Mouse (Mus musculus): ENCODE results near the gene Ppp1r12b. TPM values are rescaled to one million over a fixed set of nuclear protein-coding genes. Genes with fewer than 3 reads are reported as not detected.

The Ppp1r12b gene
- total RNA-seq, 1 experiment = 5.4 TPM

DNA sequence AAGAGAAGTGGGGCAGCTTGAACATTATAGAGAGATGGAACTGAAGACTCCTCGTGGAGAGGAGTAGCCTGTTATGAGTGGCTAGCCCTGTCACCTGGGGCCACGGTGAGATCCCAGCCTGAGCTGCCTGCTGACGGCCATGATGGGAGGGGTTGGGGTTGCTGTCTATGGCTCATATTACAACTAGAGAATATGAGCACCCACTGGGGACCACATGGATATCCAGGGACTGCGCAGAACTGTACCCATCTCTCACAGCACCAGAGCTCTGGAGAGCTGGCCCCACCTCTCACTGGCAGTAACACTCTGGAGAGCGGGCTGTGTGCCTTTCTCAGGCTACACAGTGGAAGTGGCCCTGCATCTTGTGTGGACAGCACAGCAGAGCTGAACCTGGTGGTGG is 104.5 kb downstream of the Ppp1r12b start:
- in situ Hi-C loops (cut with MboI; ENCODE audit: low sequenced_read_pairs in 2 of 2, unreplicated experiment in 2 of 2) = no loop called here
- no peak for DNase-seq (ENCODE audit: low read depth, low spot score)
- TF ChIP-seq MAFK (IDR thresholded peaks at IDR 0.05; ENCODE audit: insufficient read depth, low read depth, low read length) = no peak
- TF ChIP-seq ZC3H11A (IDR thresholded peaks at IDR 0.05; ENCODE audit: borderline replicate concordance, low read depth, low read length) = no peak
- no peak for TF ChIP-seq CHD2 (IDR thresholded peaks at IDR 0.05; ENCODE audit: low read depth, low read length)
- no peak for TF ChIP-seq HCFC1 (IDR thresholded peaks at IDR 0.05; ENCODE audit: borderline replicate concordance, insufficient read depth, low read length)
- H3K9ac ChIP-seq (ENCODE audit: insufficient read depth, low read depth, low read length, poor library complexity, severe bottlenecking) = no peak overlapping the region
- H3K4me1 ChIP-seq (ENCODE audit: control insufficient read depth in 2 of 2, insufficient read depth in 2 of 2, low read length in 2 of 2, poor library complexity in 1 of 2) = no peaks in the 10 kb centered on the region
- H3K4me3 ChIP-seq (ENCODE audit: insufficient read depth in 1 of 2, low read depth in 1 of 2, low read length in 2 of 2, poor library complexity in 1 of 2, severe bottlenecking in 1 of 2) = no peak overlapping the region
- no peak overlapping the region for H3K27ac ChIP-seq (ENCODE audit: insufficient read depth, low read depth, low read length, poor library complexity, severe bottlenecking)
- H3K36me3 ChIP-seq (ENCODE audit: control insufficient read depth, insufficient read depth, low read length, poor library complexity, severe bottlenecking) = no peaks in the 10 kb centered on the region
- H3K9me3 ChIP-seq (ENCODE audit: control insufficient read depth, insufficient read depth, low read depth, low read length) = no peaks in the 10 kb centered on the region

- Histone ChIP-seq H3K27ac (ENCODE audit: insufficient read depth, low read depth, low read length, poor library complexity, severe bottlenecking) (no peak overlapping the region), H3K36me3 (ENCODE audit: control insufficient read depth, insufficient read depth, low read length, poor library complexity, severe bottlenecking) (no peaks in the 10 kb centered on the region), H3K9ac (ENCODE audit: insufficient read depth, low read depth, low read length, poor library complexity, severe bottlenecking) (no peak overlapping the region), H3K4me1 (ENCODE audit: control insufficient read depth in 2 of 2, insufficient read depth in 2 of 2, low read length in 2 of 2, poor library complexity in 1 of 2) (no peaks in the 10 kb centered on the region), H3K9me3 (ENCODE audit: control insufficient read depth, insufficient read depth, low read depth, low read length) (no peaks in the 10 kb centered on the region), H3K4me3 (ENCODE audit: insufficient read depth in 1 of 2, low read depth in 1 of 2, low read length in 2 of 2, poor library complexity in 1 of 2, severe bottlenecking in 1 of 2) (no peak overlapping the region)
- DNase-seq (ENCODE audit: low read depth, low spot score) = no peak
- TF ChIP-seq MAFK (IDR thresholded peaks at IDR 0.05; ENCODE audit: insufficient read depth, low read depth, low read length) = no peak
- no peak for TF ChIP-seq ZNF384 (IDR thresholded peaks at IDR 0.05; ENCODE audit: low read depth, low read length)
- no peak for TF ChIP-seq HCFC1 (IDR thresholded peaks at IDR 0.05; ENCODE audit: borderline replicate concordance, insufficient read depth, low read length)
- TF ChIP-seq CHD2 (IDR thresholded peaks at IDR 0.05; ENCODE audit: low read depth, low read length) = no peak
- in situ Hi-C loops (cut with MboI; ENCODE audit: low sequenced_read_pairs in 2 of 2, unreplicated experiment in 2 of 2) = no loop called here
Observed at GRCm38 (mm10) chr1:134850361-134850760, 105.4 kb downstream of the Ppp1r12b start.

- no peaks in the 10 kb centered on the region for H3K9me3 ChIP-seq (ENCODE audit: control insufficient read depth, insufficient read depth, low read depth, low read length)
- no peaks in the 10 kb centered on the region for H3K4me1 ChIP-seq (ENCODE audit: control insufficient read depth in 2 of 2, insufficient read depth in 2 of 2, low read length in 2 of 2, poor library complexity in 1 of 2)
- no peak overlapping the region for H3K9ac ChIP-seq (ENCODE audit: insufficient read depth, low read depth, low read length, poor library complexity, severe bottlenecking)
- in situ Hi-C loops (cut with MboI; ENCODE audit: low sequenced_read_pairs in 2 of 2, unreplicated experiment in 2 of 2) = no loop called here
- no peaks in the 10 kb centered on the region for H3K36me3 ChIP-seq (ENCODE audit: control insufficient read depth, insufficient read depth, low read length, poor library complexity, severe bottlenecking)
- H3K27ac ChIP-seq (ENCODE audit: insufficient read depth, low read depth, low read length, poor library complexity, severe bottlenecking) = no peak overlapping the region
- no peak overlapping the region for H3K4me3 ChIP-seq (ENCODE audit: insufficient read depth in 1 of 2, low read depth in 1 of 2, low read length in 2 of 2, poor library complexity in 1 of 2, severe bottlenecking in 1 of 2)
- no peak for DNase-seq (ENCODE audit: low read depth, low spot score)
- TF ChIP-seq HCFC1 (IDR thresholded peaks at IDR 0.05; ENCODE audit: borderline replicate concordance, insufficient read depth, low read length) = no peak
- no peak for TF ChIP-seq ZC3H11A (IDR thresholded peaks at IDR 0.05; ENCODE audit: borderline replicate concordance, low read depth, low read length)
- TF ChIP-seq ZNF384 (IDR thresholded peaks at IDR 0.05; ENCODE audit: low read depth, low read length) = no peak
- TF ChIP-seq CHD2 (IDR thresholded peaks at IDR 0.05; ENCODE audit: low read depth, low read length) = no peak
- no peak for TF ChIP-seq MAFK (IDR thresholded peaks at IDR 0.05; ENCODE audit: insufficient read depth, low read depth, low read length)
Observed at GRCm38 (mm10) chr1:134847851-134848250, 107.9 kb downstream of the Ppp1r12b start.

DNA sequence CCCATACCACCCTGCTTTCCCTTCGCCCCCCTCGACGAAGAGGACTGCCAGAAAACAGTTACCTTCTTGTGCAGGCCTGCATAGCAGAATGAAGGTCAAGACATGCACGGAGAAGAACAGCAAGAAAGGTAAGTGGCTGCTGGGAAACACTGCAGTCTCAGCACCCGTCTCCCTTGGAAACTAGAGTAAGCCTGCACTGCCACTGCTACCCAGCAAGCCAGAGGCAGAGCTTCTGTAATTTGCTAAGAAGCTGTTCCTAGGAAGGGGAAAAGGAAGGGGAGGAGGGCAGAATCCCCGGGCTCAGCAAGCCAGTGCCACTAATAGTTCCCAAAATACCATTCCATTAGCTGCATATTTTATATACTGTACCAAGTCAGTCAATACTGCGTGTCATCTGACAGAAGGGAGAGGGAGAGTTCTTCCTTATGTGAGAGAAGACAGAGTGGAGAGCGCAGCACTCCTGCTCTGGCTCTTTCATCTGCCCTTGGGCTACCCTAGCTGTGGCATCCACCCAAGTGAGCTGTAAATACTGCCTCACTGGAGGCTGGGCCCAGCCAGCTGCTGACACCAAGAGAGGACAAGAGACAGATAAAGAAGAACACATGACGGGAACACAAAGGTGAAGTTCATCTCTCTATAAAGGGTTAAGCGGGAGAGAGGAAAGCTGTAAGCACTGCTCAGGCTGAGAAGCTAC is 109.3 kb downstream of the Ppp1r12b start:
- Histone ChIP-seq H3K36me3 (ENCODE audit: control insufficient read depth, insufficient read depth, low read length, poor library complexity, severe bottlenecking) (no peaks in the 10 kb centered on the region; the same call in 1 of the 2 replicates), H3K27ac (ENCODE audit: insufficient read depth, low read depth, low read length, poor library complexity, severe bottlenecking) (no peak overlapping the region), H3K4me3 (ENCODE audit: insufficient read depth in 1 of 2, low read depth in 1 of 2, low read length in 2 of 2, poor library complexity in 1 of 2, severe bottlenecking in 1 of 2) (no peak overlapping the region), H3K4me1 (ENCODE audit: control insufficient read depth in 2 of 2, insufficient read depth in 2 of 2, low read length in 2 of 2, poor library complexity in 1 of 2) (no peaks in the 10 kb centered on the region), H3K9ac (ENCODE audit: insufficient read depth, low read depth, low read length, poor library complexity, severe bottlenecking) (no peak overlapping the region), H3K9me3 (ENCODE audit: control insufficient read depth, insufficient read depth, low read depth, low read length) (no peaks in the 10 kb centered on the region)
- no peak for DNase-seq (ENCODE audit: low read depth, low spot score)
- in situ Hi-C loops (cut with MboI; ENCODE audit: low sequenced_read_pairs in 2 of 2, unreplicated experiment in 2 of 2) = no loop called here
- TF ChIP-seq ZNF384 (IDR thresholded peaks at IDR 0.05; ENCODE audit: low read depth, low read length) = no peak
- no peak for TF ChIP-seq MAFK (IDR thresholded peaks at IDR 0.05; ENCODE audit: insufficient read depth, low read depth, low read length)
- TF ChIP-seq ZC3H11A (IDR thresholded peaks at IDR 0.05; ENCODE audit: borderline replicate concordance, low read depth, low read length) = no peak
- TF ChIP-seq CHD2 (IDR thresholded peaks at IDR 0.05; ENCODE audit: low read depth, low read length) = no peak

DNA sequence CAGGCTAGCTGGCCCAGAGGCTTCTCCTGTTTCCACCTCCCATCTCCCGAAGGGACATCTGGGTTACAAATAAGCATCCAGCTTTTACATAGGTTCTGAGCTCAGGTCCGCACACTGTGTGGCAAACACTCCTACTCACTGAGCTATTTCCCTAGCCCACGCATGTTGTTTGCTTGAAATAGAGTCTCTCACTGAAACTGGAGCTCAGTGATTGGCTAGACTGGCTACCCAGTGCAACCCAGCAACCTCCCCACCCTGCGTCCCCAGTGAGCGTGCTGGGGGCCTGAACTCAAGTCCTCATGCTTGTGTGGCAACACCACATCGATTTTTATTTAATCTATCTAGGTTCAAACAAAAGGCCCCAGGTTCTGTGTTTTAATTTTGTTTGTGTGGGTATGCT is 112.4 kb downstream of the Ppp1r12b start:
- TF ChIP-seq MAFK (IDR thresholded peaks at IDR 0.05; ENCODE audit: insufficient read depth, low read depth, low read length) = no peak
- TF ChIP-seq ZNF384 (IDR thresholded peaks at IDR 0.05; ENCODE audit: low read depth, low read length) = no peak
- no peak for TF ChIP-seq CHD2 (IDR thresholded peaks at IDR 0.05; ENCODE audit: low read depth, low read length)
- no peak for TF ChIP-seq ZC3H11A (IDR thresholded peaks at IDR 0.05; ENCODE audit: borderline replicate concordance, low read depth, low read length)
- TF ChIP-seq HCFC1 (IDR thresholded peaks at IDR 0.05; ENCODE audit: borderline replicate concordance, insufficient read depth, low read length) = no peak
- H3K9ac ChIP-seq (ENCODE audit: insufficient read depth, low read depth, low read length, poor library complexity, severe bottlenecking) = no peak overlapping the region
- in situ Hi-C loops (cut with MboI; ENCODE audit: low sequenced_read_pairs in 2 of 2, unreplicated experiment in 2 of 2) = no loop called here
- no peaks in the 10 kb centered on the region for H3K4me1 ChIP-seq (ENCODE audit: control insufficient read depth in 2 of 2, insufficient read depth in 2 of 2, low read length in 2 of 2, poor library complexity in 1 of 2)
- no peaks in the 10 kb centered on the region for H3K9me3 ChIP-seq (ENCODE audit: control insufficient read depth, insufficient read depth, low read depth, low read length)
- no peaks in the 10 kb centered on the region; the same call in 1 of the 2 replicates for H3K36me3 ChIP-seq (ENCODE audit: control insufficient read depth, insufficient read depth, low read length, poor library complexity, severe bottlenecking)
- H3K4me3 ChIP-seq (ENCODE audit: insufficient read depth in 1 of 2, low read depth in 1 of 2, low read length in 2 of 2, poor library complexity in 1 of 2, severe bottlenecking in 1 of 2) = no peak overlapping the region
- H3K27ac ChIP-seq (ENCODE audit: insufficient read depth, low read depth, low read length, poor library complexity, severe bottlenecking) = no peak overlapping the region
- DNase-seq (ENCODE audit: low read depth, low spot score) = no peak

Measured in ES-E14 (cell line).